Mouse (Mus musculus) forebrain, embryonic 13.5 days (tissue): ENCODE measurements around the gene Adad2. TPM values are rescaled to one million over a fixed set of nuclear protein-coding genes. Genes with fewer than 3 reads are reported as not detected.

ENCODE experiments used
- ATAC-seq: fragments of 200-750 bp; cut with Nextera tagmentation; 2 replicates; pipeline ENCODE4 v1.8.0; 2017
- H3K27ac ChIP-seq: fragments of 300-500 bp; sonication (generic); 2 replicates; pipeline ENCODE4 v1.5.1; 2015; ENCODE audit warnings: inconsistent platforms, mild to moderate bottlenecking, moderate library complexity
- H3K27me3 ChIP-seq: fragments of 300-500 bp; sonication (generic); 2 replicates; pipeline ENCODE4 v1.6.1; 2015; ENCODE audit warnings: mild to moderate bottlenecking, inconsistent platforms
- H3K36me3 ChIP-seq: fragments of 300-500 bp; sonication (generic); 2 replicates; pipeline ENCODE4 v1.6.1; 2015; ENCODE audit warnings: mild to moderate bottlenecking, inconsistent platforms; ENCODE audit not compliant: poor library complexity, severe bottlenecking
- H3K4me1 ChIP-seq: fragments of 300-500 bp; sonication (generic); 2 replicates; pipeline ENCODE4 v1.6.1; 2015; ENCODE audit warnings: inconsistent platforms
- H3K4me2 ChIP-seq: fragments of 300-500 bp; sonication (generic); 2 replicates; pipeline ENCODE4 v1.6.1; 2015; ENCODE audit warnings: inconsistent platforms, mild to moderate bottlenecking, moderate library complexity
- H3K4me3 ChIP-seq: fragments of 300-500 bp; sonication (generic); 2 replicates; pipeline ENCODE4 v1.5.1; 2015; ENCODE audit warnings: mild to moderate bottlenecking, inconsistent platforms
- H3K9ac ChIP-seq: fragments of 300-500 bp; sonication (generic); 2 replicates; pipeline ENCODE4 v1.6.1; 2015; ENCODE audit warnings: mild to moderate bottlenecking, inconsistent platforms
- H3K9me3 ChIP-seq: fragments of 300-500 bp; sonication (generic); replicated peaks from 2 replicates; pipeline ENCODE4 v1.6.1; 2016; ENCODE audit warnings: inconsistent platforms
- WGBS: fragments of 180-500 bp; shearing (Covaris S2); methylation state at CpG from one replicate; pipeline ENCODE4 v1.1.7; 2015; 5-methylcytosine and 5-hydroxymethylcytosine counted together
- polyA plus RNA-seq: library from polyadenylated mRNA; unstranded; fragments of >200 nt; fragmentation: Nextera tagmentation; extraction: Ambion mirVana; gene quantifications from 2 replicates; pipeline ENCODE4 v1.2.1, GENCODE M21; 2015

Adad2 gene
- polyA plus RNA-seq, 1 experiment from 2014 or later: not detected

GRCm38 (mm10) chr8:119618887-119619286, 6.3 kb downstream of the Adad2 start:
- no peak for ATAC-seq
- 78% methylated on average over 5 of the region's 5 CpGs for WGBS

GRCm38 (mm10) chr8:119620116-119620840, 7.7 kb downstream of the Adad2 start:
- Histone ChIP-seq H3K4me2 (no peak overlapping the region), H3K36me3 (no peaks in the 10 kb centered on the region), H3K27me3 (no peaks in the 10 kb centered on the region), H3K4me3 (no peak overlapping the region), H3K4me1 (no peaks in the 10 kb centered on the region), H3K9me3 (no peaks in the 10 kb centered on the region), H3K9ac (no peak overlapping the region), H3K27ac (no peak overlapping the region)
- no peak for ATAC-seq
- 74% methylated on average over 6 of the region's 6 CpGs for WGBS

More at GRCm38 (mm10) chr8:119618887-119619286, 6.3 kb downstream of the Adad2 start:
- no peak overlapping the region for H3K4me3 ChIP-seq
- H3K4me1 ChIP-seq: no peaks in the 10 kb centered on the region
- H3K27ac ChIP-seq: no peak overlapping the region
- no peak overlapping the region for H3K9ac ChIP-seq
- H3K4me2 ChIP-seq: no peak overlapping the region
- H3K9me3 ChIP-seq: no peaks in the 10 kb centered on the region
- H3K27me3 ChIP-seq: no peaks in the 10 kb centered on the region
- no peaks in the 10 kb centered on the region for H3K36me3 ChIP-seq

- Histone ChIP-seq H3K9me3 (no peaks in the 10 kb centered on the region), H3K4me2 (no peak overlapping the region), H3K27ac (no peak overlapping the region), H3K27me3 (no peaks in the 10 kb centered on the region), H3K36me3 (no peaks in the 10 kb centered on the region), H3K9ac (no peak overlapping the region), H3K4me3 (no peak overlapping the region), H3K4me1 (no peaks in the 10 kb centered on the region)
- 87% methylated on average over 14 of the region's 14 CpGs for WGBS
- no peak for ATAC-seq
These were observed 8.4 kb downstream of the Adad2 start for GRCm38 (mm10) chr8:119620848-119621465.

DNA sequence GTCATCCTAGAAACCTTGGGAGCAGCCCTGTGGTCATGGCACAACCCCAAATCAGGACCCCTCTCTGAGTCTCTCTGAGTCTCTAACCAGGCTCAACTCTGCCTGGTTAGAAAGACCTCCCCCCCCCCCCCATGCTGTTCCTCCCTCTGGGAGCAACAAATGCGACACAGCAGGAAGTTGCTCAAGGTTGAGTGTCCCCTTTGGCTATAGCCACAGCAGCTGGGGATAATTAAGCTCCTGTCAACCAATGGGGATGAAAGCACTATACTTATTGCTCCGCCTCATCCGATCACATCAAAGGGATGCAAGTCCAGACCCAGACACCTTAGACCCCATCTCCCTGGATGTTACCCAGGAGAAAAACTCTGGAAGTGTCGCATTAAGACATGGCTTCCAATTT, 10.0 kb downstream of the Adad2 start:
- H3K9me3 ChIP-seq: no peaks in the 10 kb centered on the region
- no peak overlapping the region for H3K27ac ChIP-seq
- no peaks in the 10 kb centered on the region for H3K27me3 ChIP-seq
- H3K4me1 ChIP-seq: no peaks in the 10 kb centered on the region
- WGBS: 63% methylated on average over 4 of the region's 4 CpGs
- no peak overlapping the region for H3K4me2 ChIP-seq
- no peak overlapping the region for H3K4me3 ChIP-seq
- no peak for ATAC-seq
- H3K9ac ChIP-seq: no peak overlapping the region
- no peaks in the 10 kb centered on the region for H3K36me3 ChIP-seq

GRCm38 (mm10) chr8:119623061-119623460, 10.5 kb downstream of the Adad2 start:
- Histone ChIP-seq H3K9ac (no peak overlapping the region), H3K27ac (no peak overlapping the region), H3K4me1 (no peaks in the 10 kb centered on the region), H3K36me3 (no peaks in the 10 kb centered on the region), H3K4me3 (no peak overlapping the region), H3K9me3 (no peaks in the 10 kb centered on the region), H3K4me2 (no peak overlapping the region), H3K27me3 (no peaks in the 10 kb centered on the region)
- ATAC-seq: no peak
- WGBS: 91% methylated on average over 8 of the region's 8 CpGs

- Histone ChIP-seq H3K27me3 (no peaks in the 10 kb centered on the region), H3K4me3 (no peak overlapping the region), H3K9ac (no peak overlapping the region), H3K4me1 (no peaks in the 10 kb centered on the region), H3K4me2 (no peak overlapping the region), H3K36me3 (no peaks in the 10 kb centered on the region), H3K27ac (no peak overlapping the region), H3K9me3 (no peaks in the 10 kb centered on the region)
- WGBS: 88% methylated on average over 1 of the region's 1 CpGs
- ATAC-seq: no peak
These were observed 11.2 kb downstream of the Adad2 start for GRCm38 (mm10) chr8:119623744-119624143.

- no peaks in the 10 kb centered on the region for H3K27me3 ChIP-seq
- no peak overlapping the region for H3K4me2 ChIP-seq
- no peak overlapping the region for H3K4me3 ChIP-seq
- no peaks in the 10 kb centered on the region for H3K4me1 ChIP-seq
- ATAC-seq: no peak
- no peaks in the 10 kb centered on the region for H3K9me3 ChIP-seq
- no peaks in the 10 kb centered on the region for H3K36me3 ChIP-seq
- 92% methylated on average over 7 of the region's 7 CpGs for WGBS
- H3K9ac ChIP-seq: no peak overlapping the region
- H3K27ac ChIP-seq: no peak overlapping the region
These were observed 12.4 kb downstream of the Adad2 start for GRCm38 (mm10) chr8:119624916-119625315.

DNA sequence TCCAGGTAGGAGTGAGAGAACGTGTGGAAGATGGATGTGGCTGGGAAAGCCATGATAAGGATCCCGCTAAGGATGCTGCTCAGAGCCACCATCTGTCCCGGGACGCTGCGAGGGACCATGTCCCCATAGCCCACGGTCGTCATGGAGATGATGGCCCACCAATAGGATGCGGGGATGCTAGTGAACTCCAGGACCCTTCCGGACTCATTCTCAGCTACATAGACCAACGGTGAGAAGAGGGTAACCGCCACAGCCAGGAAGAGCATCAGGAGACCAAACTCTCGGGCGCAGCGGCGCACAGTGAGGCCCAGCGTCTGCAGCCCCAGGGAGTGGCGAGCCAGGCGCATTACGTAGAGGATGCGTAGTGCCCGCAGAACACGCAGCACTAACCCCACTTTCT, 13.2 kb downstream of the Adad2 start:
- H3K9ac ChIP-seq: no peak overlapping the region
- 79% methylated on average over 22 of the region's 22 CpGs for WGBS
- no peak overlapping the region for H3K4me2 ChIP-seq
- H3K27me3 ChIP-seq: no peaks in the 10 kb centered on the region
- H3K4me1 ChIP-seq: no peaks in the 10 kb centered on the region
- H3K4me3 ChIP-seq: no peak overlapping the region
- no peaks in the 10 kb centered on the region for H3K9me3 ChIP-seq
- no peak overlapping the region for H3K27ac ChIP-seq
- no peak for ATAC-seq
- no peaks in the 10 kb centered on the region for H3K36me3 ChIP-seq

- no peak for ATAC-seq
- H3K9ac ChIP-seq: no peak overlapping the region
- no peak overlapping the region for H3K4me2 ChIP-seq
- no peaks in the 10 kb centered on the region for H3K27me3 ChIP-seq
- H3K9me3 ChIP-seq: no peaks in the 10 kb centered on the region
- no peak overlapping the region for H3K27ac ChIP-seq
- H3K36me3 ChIP-seq: no peaks in the 10 kb centered on the region
- H3K4me1 ChIP-seq: no peaks in the 10 kb centered on the region
- no peak overlapping the region for H3K4me3 ChIP-seq
- 85% methylated on average over 7 of the region's 7 CpGs for WGBS
These were observed 14.7 kb downstream of the Adad2 start for GRCm38 (mm10) chr8:119627199-119627598.

GRCm38 (mm10) chr8:119627613-119628359, 15.2 kb downstream of the Adad2 start:
- Histone ChIP-seq H3K27me3 (peaks cover 3% of the 10 kb centered on the region), H3K4me3 (no peak overlapping the region), H3K27ac (no peak overlapping the region), H3K4me1 (no peaks in the 10 kb centered on the region), H3K4me2 (no peak overlapping the region), H3K36me3 (no peaks in the 10 kb centered on the region), H3K9me3 (no peaks in the 10 kb centered on the region), H3K9ac (no peak overlapping the region)
- ATAC-seq: no peak
- 50% methylated on average over 10 of the region's 10 CpGs for WGBS

DNA sequence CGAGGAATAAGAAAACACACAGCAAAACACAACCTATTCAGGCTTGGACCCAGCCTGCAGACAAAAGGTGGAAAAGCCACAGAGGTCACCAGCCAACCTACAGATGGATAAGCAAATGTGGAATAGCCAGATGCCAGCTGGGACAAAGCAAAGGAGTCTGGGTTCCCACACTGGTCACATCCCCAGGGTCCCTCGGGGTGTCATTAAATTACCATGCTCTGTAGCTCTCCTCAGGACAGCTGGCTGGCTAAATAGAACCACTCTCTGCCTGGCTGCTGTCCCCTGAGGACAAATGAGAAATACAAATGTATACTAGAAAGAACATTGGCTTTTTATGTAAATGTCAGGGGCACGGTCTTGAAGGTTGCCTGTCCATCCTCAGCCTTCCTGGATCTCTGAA, 18.3 kb downstream of the Adad2 start:
- no peak for ATAC-seq
- 54% methylated on average over 3 of the region's 3 CpGs for WGBS
- no peaks in the 10 kb centered on the region for H3K9me3 ChIP-seq
- H3K4me2 ChIP-seq: no peak overlapping the region
- no peak overlapping the region for H3K9ac ChIP-seq
- peaks cover 33% of the 10 kb centered on the region for H3K27me3 ChIP-seq
- H3K36me3 ChIP-seq: no peaks in the 10 kb centered on the region
- H3K4me1 ChIP-seq: no peaks in the 10 kb centered on the region; the same call in 1 of the 2 replicates
- H3K27ac ChIP-seq: no peak overlapping the region
- H3K4me3 ChIP-seq: no peak overlapping the region

DNA sequence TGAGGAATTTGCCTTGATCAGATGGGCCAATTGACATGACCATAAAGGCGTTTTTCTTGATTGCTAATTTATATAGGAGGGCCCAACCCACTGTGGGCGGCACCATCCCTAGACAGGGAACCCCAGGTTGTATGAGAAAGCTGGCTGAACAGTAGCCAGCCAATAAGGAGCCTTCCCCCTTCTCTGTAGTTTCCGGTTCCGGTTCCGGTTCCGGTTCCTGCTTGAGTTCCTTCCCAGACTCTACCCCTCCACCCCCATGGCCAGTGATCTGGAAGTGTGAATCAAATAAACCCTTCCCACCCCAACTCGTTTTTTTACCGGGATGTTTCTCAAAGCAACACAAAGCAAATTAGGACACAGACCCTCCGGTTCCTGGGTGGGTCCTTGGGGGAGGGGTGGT, 19.7 kb downstream of the Adad2 start:
- H3K27me3 ChIP-seq: peaks cover 36% of the 10 kb centered on the region
- no peaks in the 10 kb centered on the region for H3K36me3 ChIP-seq
- no peak overlapping the region for H3K27ac ChIP-seq
- H3K4me3 ChIP-seq: no peak overlapping the region
- no peak overlapping the region for H3K4me2 ChIP-seq
- ATAC-seq: no peak
- H3K4me1 ChIP-seq: no peaks in the 10 kb centered on the region; the same call in 1 of the 2 replicates
- WGBS: 85% methylated on average over 9 of the region's 9 CpGs
- H3K9ac ChIP-seq: no peak overlapping the region
- H3K9me3 ChIP-seq: no peaks in the 10 kb centered on the region
